Mouse (Mus musculus) c-Kit-positive CD71-positive TER-119-negative erythroid progenitor cells, embryonic 14.5 days (primary cell): Measurements from ENCODE around the gene B230219D22Rik.
A peak's percentile ranks its signal among the peaks of the same experiment; 100 is the strongest.

Source experiments
- DNase-seq: peaks from one replicate; pipeline ENCODE4 v3.0.0-alpha.2; 2013; ENCODE audit warnings: low read depth

B230219D22Rik gene

DNA sequence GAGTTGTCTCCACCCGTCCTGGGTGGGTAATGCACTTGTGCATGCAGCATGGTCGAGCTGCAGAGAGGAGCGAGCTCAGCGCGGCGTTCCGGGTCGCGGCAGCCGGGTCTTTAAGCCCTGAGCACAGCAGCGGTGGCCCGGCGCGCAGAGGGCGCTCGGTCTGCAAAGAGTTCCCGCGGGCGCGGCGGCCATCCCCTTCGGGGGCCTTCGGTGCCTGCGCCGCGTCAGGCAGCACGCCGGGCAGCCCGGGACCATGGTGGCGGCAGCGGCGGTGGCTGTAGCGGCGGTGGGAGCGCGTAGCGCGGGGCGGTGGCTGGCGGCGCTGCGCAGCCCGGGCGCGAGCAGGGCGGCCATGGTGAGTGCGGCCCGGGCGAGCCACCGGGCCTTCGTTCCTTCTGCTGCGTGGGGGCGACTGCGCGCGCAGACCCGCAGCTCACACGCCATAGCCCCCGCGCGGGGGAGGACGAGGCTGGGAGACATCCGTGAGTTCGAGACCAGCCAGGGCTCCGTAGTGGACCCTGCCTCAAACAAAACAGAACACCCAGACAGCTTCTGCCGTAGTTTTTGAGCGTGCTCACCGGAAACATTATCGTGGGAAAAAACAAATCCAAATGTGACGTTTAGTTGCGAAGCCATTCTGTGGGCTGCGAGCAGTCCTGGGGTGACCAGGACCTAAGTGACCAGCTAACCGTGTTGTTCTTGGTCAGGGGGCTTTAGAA lies 34.4 kb downstream of the B230219D22Rik start, which contains the start of gene Pcbd2:
Pcbd2 (plus strand) TSS at position 249 of the 719 bp plus-strand sequence.
- peak; percentile 67 for DNase-seq

GRCm38 (mm10) chr13:55727839-55728238 lies 34.9 kb downstream of the B230219D22Rik start:
- DNase-seq: peak; percentile 69

- no peak for DNase-seq
Measured at GRCm38 (mm10) chr13:55730716-55731115, 37.8 kb downstream of the B230219D22Rik start.

DNA sequence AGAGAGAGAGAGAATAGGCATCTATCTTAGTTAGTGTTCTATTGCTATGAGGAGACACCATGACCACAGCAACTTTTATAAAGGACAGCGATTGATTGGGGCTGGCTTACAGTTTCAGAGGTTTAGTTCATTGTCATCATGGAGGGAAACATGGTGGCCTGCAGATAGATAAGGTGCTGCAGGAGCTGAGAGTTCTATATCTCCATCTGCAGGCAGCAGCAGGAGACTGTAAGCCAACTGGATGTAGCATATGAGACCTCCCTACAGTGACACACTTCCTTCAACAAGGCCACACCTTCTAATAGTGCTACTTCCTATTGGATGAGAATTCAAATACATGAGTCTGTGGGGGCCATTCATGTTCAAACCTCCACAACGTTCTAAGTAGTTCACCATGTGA lies 39.2 kb downstream of the B230219D22Rik start:
- DNase-seq: peak; percentile 27

- DNase-seq: no peak
Measured at GRCm38 (mm10) chr13:55733628-55734502, 40.9 kb downstream of the B230219D22Rik start.

DNA sequence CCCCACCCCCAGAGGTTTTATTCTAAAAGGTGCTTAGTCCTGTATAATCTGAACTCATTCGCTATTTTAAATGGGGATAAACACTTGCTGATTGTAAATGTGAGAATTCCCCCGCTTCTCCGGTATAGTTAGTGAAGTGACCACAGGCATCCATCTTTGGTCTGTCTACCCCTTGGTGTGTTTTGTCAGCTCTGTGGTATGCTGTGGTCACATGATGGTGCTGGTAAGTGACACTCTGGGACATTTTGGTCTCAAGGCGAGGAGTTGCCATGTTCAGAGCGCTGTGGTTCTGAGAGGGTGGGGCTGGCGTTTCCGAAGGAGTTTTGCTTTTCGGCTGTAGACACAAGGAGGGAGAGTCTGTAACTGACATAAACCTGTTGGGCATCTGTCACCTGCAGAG lies 45.0 kb downstream of the B230219D22Rik start:
- no peak for DNase-seq

DNA sequence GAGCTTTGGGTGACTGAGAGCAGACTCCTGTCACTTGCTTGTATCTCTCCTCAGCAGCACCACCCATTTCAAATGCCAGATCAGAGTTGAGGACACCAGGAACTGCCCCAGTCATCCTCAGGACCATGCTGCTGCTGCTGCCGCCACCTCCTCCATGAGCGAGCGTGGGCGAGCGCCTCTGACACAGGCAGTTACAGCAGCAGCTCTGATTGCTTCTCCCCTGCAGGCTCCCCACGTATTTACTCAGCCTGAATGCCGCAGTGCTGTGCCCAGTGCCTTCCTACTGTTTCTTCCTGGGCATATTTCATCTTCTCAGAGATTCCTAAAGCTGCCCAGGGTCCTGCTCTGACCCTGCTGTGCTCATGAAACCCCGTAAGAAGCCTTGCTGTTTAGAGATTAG lies 49.4 kb downstream of the B230219D22Rik start:
- DNase-seq: no peak
